Mouse (Mus musculus) ES-E14 (cell line): ENCODE data around the gene Capn5.

Source experiments
- HCFC1 ChIP-seq: IDR thresholded peaks from 2 replicates; pipeline ENCODE4 v1.6.1; 2012; ENCODE audit warnings: low read length, inconsistent platforms, borderline replicate concordance; ENCODE audit not compliant: insufficient read depth
- ZNF384 ChIP-seq: IDR thresholded peaks from 2 replicates; pipeline ENCODE4 v1.6.1; 2012; ENCODE audit warnings: low read depth, low read length, inconsistent platforms

DNA sequence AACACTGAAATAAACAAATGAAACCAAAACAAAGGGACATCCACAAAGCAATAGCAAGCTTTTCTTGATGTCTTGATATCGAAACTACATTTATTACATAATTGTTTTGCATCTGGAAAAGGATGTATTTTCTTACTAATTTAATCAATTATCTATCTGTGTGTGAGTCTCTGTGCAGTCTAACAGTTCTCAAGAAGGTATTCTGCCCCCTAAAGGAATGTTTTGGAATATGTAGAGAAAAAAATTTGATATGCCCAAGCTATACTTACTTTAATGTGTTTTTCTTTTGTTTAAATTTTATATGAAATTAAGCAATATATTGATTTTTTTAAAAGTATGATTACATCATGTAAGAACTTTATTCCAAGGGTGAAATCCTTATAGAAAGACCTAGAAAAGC lies 12.5 kb upstream of the Capn5 start:
- TF ChIP-seq ZNF384 = peak; percentile 29; the same call in 1 of the 2 replicates
- TF ChIP-seq HCFC1 = no peak
